ENCODE assay signal across 19 mouse cellular contexts in genomic region chr10:68134071-68134470, GRCm38 (mm10).
DNase-seq lines count a peak whose midpoint lies in the region; ATAC-seq and TF ChIP-seq lines count a peak whose summit lies in the region.
"Had no signal": no experiment of that assay in that cellular context is flagged by ENCODE, and none has a peak within 500 bp of the region (broad histone marks: within the 10 kb centered on the region; RNA-seq: fewer than 3 reads in every experiment).

No protein-coding gene starts in this region.

- peaks cover 26% of the 10 kb centered on the region for H3K79me2 ChIP-seq in liver, adult 2 months (ENCODE audit: control insufficient read depth, insufficient read depth, low read length)

- H3K27ac ChIP-seq in heart, embryonic 13.5 days (replicated peaks), result peak overlapping the region; percentile 95
- peak overlapping the region; percentile 61 for H3K27ac ChIP-seq in liver, adult 2 months (replicated peaks; ENCODE audit: insufficient read depth, low read depth, low read length)
- no peak overlapping the region for H3K27ac ChIP-seq in liver, embryonic 11.5 days (ENCODE audit: low read depth, low read length)
- no peak overlapping the region for H3K27ac ChIP-seq in lung, postnatal 0 days (ENCODE audit: low read length)
- H3K27ac ChIP-seq: embryonic facial prominence, embryonic 12.5 days; limb, embryonic 15.5 days; midbrain, embryonic 13.5 days; neural tube, embryonic 13.5 days had no signal

- peaks cover 46% of the 10 kb centered on the region for H3K36me3 ChIP-seq in heart, embryonic 13.5 days
- H3K36me3 ChIP-seq in liver, adult 2 months (ENCODE audit: control insufficient read depth, insufficient read depth, low read length), result peaks cover 55% of the 10 kb centered on the region
- no peaks in the 10 kb centered on the region for H3K36me3 ChIP-seq in liver, embryonic 11.5 days (ENCODE audit: control insufficient read depth, insufficient read depth, low read length)
- peaks cover 23% of the 10 kb centered on the region for H3K36me3 ChIP-seq in lung, postnatal 0 days (ENCODE audit: insufficient read depth, low read length)

- no peak for ATAC-seq in heart, embryonic 13.5 days (ENCODE audit: extremely low read depth, insufficient number of reproducible peaks, low FRiP score, low TSS enrichment)
- ATAC-seq in liver, embryonic 11.5 days (replicated peaks; ENCODE audit: low FRiP score), result no peak
- no peak for ATAC-seq in lung, postnatal 0 days
- no peak for ATAC-seq in megakaryocyte, adult 5-6 weeks (ENCODE audit: poor library complexity, severe bottlenecking)
- ATAC-seq: forebrain, embryonic 16.5 days; midbrain, embryonic 13.5 days; Patski had no signal

- H3K9me3 ChIP-seq in heart, embryonic 13.5 days, result no peaks in the 10 kb centered on the region
- no peaks in the 10 kb centered on the region for H3K9me3 ChIP-seq in liver, embryonic 11.5 days (ENCODE audit: control insufficient read depth, low read length)
- H3K9me3 ChIP-seq in lung, postnatal 0 days (ENCODE audit: low read length), result no peaks in the 10 kb centered on the region
- H3K9me3 ChIP-seq: embryonic facial prominence, embryonic 12.5 days; limb, embryonic 15.5 days; neural tube, embryonic 13.5 days had no signal

- 34% methylated on average over 5 of the region's 5 CpGs for WGBS in heart, embryonic 13.5 days
- 13% methylated on average over 5 of the region's 5 CpGs for WGBS in liver, adult 2 months
- WGBS in liver, embryonic 11.5 days, result 65% methylated on average over 5 of the region's 5 CpGs
- 30% methylated on average over 5 of the region's 5 CpGs for WGBS in lung, postnatal 0 days

- TF ChIP-seq POLR2A in liver, adult 2 months (IDR thresholded peaks at IDR 0.05; ENCODE audit: extremely low read depth, insufficient read depth, low read length), result no peak

- H3K4me1 ChIP-seq in heart, embryonic 13.5 days, result peaks cover 76% of the 10 kb centered on the region
- H3K4me1 ChIP-seq in liver, adult 2 months (ENCODE audit: control insufficient read depth, insufficient read depth, low read length), result peaks cover 30% of the 10 kb centered on the region
- H3K4me1 ChIP-seq in liver, embryonic 11.5 days (replicated peaks; ENCODE audit: control insufficient read depth, insufficient read depth, low read length), result peaks cover 13% of the 10 kb centered on the region
- peaks cover 40% of the 10 kb centered on the region for H3K4me1 ChIP-seq in lung, postnatal 0 days (ENCODE audit: insufficient read depth, low read depth, low read length)

- peak overlapping the region; percentile 63 for H3K4me3 ChIP-seq in heart, embryonic 13.5 days
- H3K4me3 ChIP-seq in liver, adult 2 months (ENCODE audit: insufficient read depth, low read depth, low read length), result peak overlapping the region; percentile 88
- no peak overlapping the region for H3K4me3 ChIP-seq in liver, embryonic 11.5 days (ENCODE audit: low read depth, low read length)
- H3K4me3 ChIP-seq in lung, postnatal 0 days (ENCODE audit: low read depth, low read length), result peak overlapping the region; percentile 59
- H3K4me3 ChIP-seq: embryonic facial prominence, embryonic 12.5 days; limb, embryonic 15.5 days; midbrain, embryonic 13.5 days; neural tube, embryonic 13.5 days had no signal

- peak overlapping the region; percentile 74 for H3K4me2 ChIP-seq in heart, embryonic 13.5 days
- H3K4me2 ChIP-seq in liver, embryonic 11.5 days, result no peak overlapping the region
- peak overlapping the region; percentile 61 for H3K4me2 ChIP-seq in lung, postnatal 0 days (replicated peaks; ENCODE audit: low read depth, low read length)
- H3K4me2 ChIP-seq: embryonic facial prominence, embryonic 12.5 days; limb, embryonic 15.5 days; midbrain, embryonic 13.5 days; neural tube, embryonic 13.5 days had no signal

- TF ChIP-seq EP300 in lung, postnatal 0 days (IDR thresholded peaks at IDR 0.05), result no peak

- no peak overlapping the region for H3K9ac ChIP-seq in heart, embryonic 13.5 days
- H3K9ac ChIP-seq in liver, adult 2 months (ENCODE audit: low read depth, low read length), result peak overlapping the region; percentile 46
- H3K9ac ChIP-seq in liver, embryonic 11.5 days (ENCODE audit: low read depth, low read length), result no peak overlapping the region
- no peak overlapping the region for H3K9ac ChIP-seq in lung, postnatal 0 days (replicated peaks; ENCODE audit: low read depth)
- H3K9ac ChIP-seq: embryonic facial prominence, embryonic 12.5 days; limb, embryonic 15.5 days; midbrain, embryonic 13.5 days; neural tube, embryonic 13.5 days had no signal

- intact Hi-C loops in heart, postnatal 14 days (cut with DNase I), result no loop called here

- no peak for DNase-seq in heart, postnatal 14 days
- DNase-seq in liver, adult 2 months (ENCODE audit: extremely low read depth, low read depth, low spot score), result peak; percentile 70
- DNase-seq in liver, embryonic 11.5 days (ENCODE audit: low spot score), result no peak
- peak; percentile 36 for DNase-seq in lung, postnatal 0 days (ENCODE audit: low spot score)
- no peak for DNase-seq in lung, postnatal 36 days
- DNase-seq: adrenal gland, adult 8-10 months; cerebellum, adult 9-10 months; kidney, adult 11 months; kidney, postnatal 10 days; right cerebral cortex, adult 18-20 months; thymus, postnatal 36 days had no signal

- no peak for TF ChIP-seq CTCF in liver, adult 2 months (IDR thresholded peaks at IDR 0.05; ENCODE audit: low read depth, low read length)
- TF ChIP-seq CTCF in lung, postnatal 0 days (IDR thresholded peaks at IDR 0.05), result no peak

- H3K27me3 ChIP-seq in heart, embryonic 13.5 days (replicated peaks), result no peaks in the 10 kb centered on the region
- no peaks in the 10 kb centered on the region for H3K27me3 ChIP-seq in liver, adult 2 months (ENCODE audit: control insufficient read depth, insufficient read depth, low read length)
- no peaks in the 10 kb centered on the region for H3K27me3 ChIP-seq in liver, embryonic 11.5 days (replicated peaks; ENCODE audit: control insufficient read depth, insufficient read depth, low read length)
- H3K27me3 ChIP-seq in lung, postnatal 0 days (replicated peaks; ENCODE audit: insufficient read depth, low read length), result no peaks in the 10 kb centered on the region
- H3K27me3 ChIP-seq: embryonic facial prominence, embryonic 12.5 days; limb, embryonic 15.5 days; midbrain, embryonic 13.5 days; neural tube, embryonic 13.5 days; Patski had no signal

Comparison
In these comparisons a context has a peak if more than half of its experiments do, and no peak if none do; other contexts are left out.
1. H3K27ac ChIP-seq: peak in heart, embryonic 13.5 days (single experiment) and liver, adult 2 months (single experiment); none in liver, embryonic 11.5 days (single experiment) and lung, postnatal 0 days (single experiment).
2. DNase-seq: peak in liver, adult 2 months (single experiment) and lung, postnatal 0 days (single experiment); none in heart, postnatal 14 days (0 of 2), liver, embryonic 11.5 days (single experiment) and lung, postnatal 36 days (single experiment).